Mouse (Mus musculus): Measurements from ENCODE around the gene Fbl. TPM values are rescaled to one million over a fixed set of nuclear protein-coding genes. Genes with fewer than 3 reads are reported as not detected.

Gene Fbl
- polyA plus RNA-seq, 1 experiment from 2014 or later = 66.1 TPM

DNA sequence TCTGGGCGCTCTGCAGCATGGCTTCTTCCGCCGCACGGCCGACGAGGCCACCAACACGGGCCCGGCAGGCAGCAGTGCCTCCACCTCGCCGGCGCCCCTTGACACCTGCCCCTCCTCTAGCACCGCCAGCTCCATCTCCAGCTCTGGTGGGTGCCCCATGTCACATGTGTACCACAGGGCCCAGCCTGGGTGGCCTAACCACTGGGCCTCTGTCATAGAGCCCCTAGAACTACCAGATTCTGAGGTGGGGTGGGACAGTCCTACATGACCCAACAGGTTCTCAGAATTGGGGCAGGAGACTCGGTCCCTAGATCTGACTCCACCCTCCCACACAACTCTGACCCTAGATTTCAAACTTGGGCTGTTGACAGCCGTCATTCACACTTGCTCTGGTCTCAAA, 16.4 kb downstream of the Fbl start:
- Histone ChIP-seq H3K4me3 (ENCODE audit: low read length) (no peak overlapping the region), H3K36me3 (ENCODE audit: control insufficient read depth, insufficient read depth, low read length) (peaks cover 85% of the 10 kb centered on the region), H3K4me2 (ENCODE audit: low read length) (no peak overlapping the region), H3K27ac (ENCODE audit: low read depth, low read length) (no peak overlapping the region), H3K27me3 (replicated peaks; ENCODE audit: control insufficient read depth, insufficient read depth, low read length) (no peaks in the 10 kb centered on the region), H3K9me3 (ENCODE audit: control insufficient read depth, low read length) (no peaks in the 10 kb centered on the region), H3K4me1 (ENCODE audit: control insufficient read depth, insufficient read depth, low read depth, low read length) (peaks cover 7% of the 10 kb centered on the region), H3K9ac (ENCODE audit: low read depth, low read length) (no peak overlapping the region)
- peak; percentile 24; the same call in 1 of the 2 replicates for ATAC-seq
- WGBS = 91% methylated on average over 14 of the region's 14 CpGs

GRCm38 (mm10) chr7:28186631-28187030, 17.1 kb downstream of the Fbl start:
- 92% methylated on average over 8 of the region's 8 CpGs for WGBS
- no peak overlapping the region for H3K9ac ChIP-seq (ENCODE audit: low read depth, low read length)
- H3K4me1 ChIP-seq (ENCODE audit: control insufficient read depth, insufficient read depth, low read depth, low read length) = no peaks in the 10 kb centered on the region
- H3K36me3 ChIP-seq (ENCODE audit: control insufficient read depth, insufficient read depth, low read length) = peaks cover 82% of the 10 kb centered on the region
- no peaks in the 10 kb centered on the region for H3K9me3 ChIP-seq (ENCODE audit: control insufficient read depth, low read length)
- no peak overlapping the region for H3K4me2 ChIP-seq (ENCODE audit: low read length)
- no peaks in the 10 kb centered on the region for H3K27me3 ChIP-seq (replicated peaks; ENCODE audit: control insufficient read depth, insufficient read depth, low read length)
- no peak overlapping the region for H3K27ac ChIP-seq (ENCODE audit: low read depth, low read length)
- no peak overlapping the region for H3K4me3 ChIP-seq (ENCODE audit: low read length)
- ATAC-seq = no peak

- no peak overlapping the region for H3K9ac ChIP-seq (ENCODE audit: low read depth, low read length)
- no peaks in the 10 kb centered on the region for H3K27me3 ChIP-seq (replicated peaks; ENCODE audit: control insufficient read depth, insufficient read depth, low read length)
- H3K27ac ChIP-seq (ENCODE audit: low read depth, low read length) = no peak overlapping the region
- WGBS = over 99% methylated on average over 3 of the region's 3 CpGs
- no peak overlapping the region for H3K4me3 ChIP-seq (ENCODE audit: low read length)
- H3K4me1 ChIP-seq (ENCODE audit: control insufficient read depth, insufficient read depth, low read depth, low read length) = no peaks in the 10 kb centered on the region
- no peak for ATAC-seq
- no peak overlapping the region for H3K4me2 ChIP-seq (ENCODE audit: low read length)
- peaks cover 43% of the 10 kb centered on the region for H3K36me3 ChIP-seq (ENCODE audit: control insufficient read depth, insufficient read depth, low read length)
- no peaks in the 10 kb centered on the region for H3K9me3 ChIP-seq (ENCODE audit: control insufficient read depth, low read length)
Observed at GRCm38 (mm10) chr7:28191489-28191888, 22.0 kb downstream of the Fbl start.

DNA sequence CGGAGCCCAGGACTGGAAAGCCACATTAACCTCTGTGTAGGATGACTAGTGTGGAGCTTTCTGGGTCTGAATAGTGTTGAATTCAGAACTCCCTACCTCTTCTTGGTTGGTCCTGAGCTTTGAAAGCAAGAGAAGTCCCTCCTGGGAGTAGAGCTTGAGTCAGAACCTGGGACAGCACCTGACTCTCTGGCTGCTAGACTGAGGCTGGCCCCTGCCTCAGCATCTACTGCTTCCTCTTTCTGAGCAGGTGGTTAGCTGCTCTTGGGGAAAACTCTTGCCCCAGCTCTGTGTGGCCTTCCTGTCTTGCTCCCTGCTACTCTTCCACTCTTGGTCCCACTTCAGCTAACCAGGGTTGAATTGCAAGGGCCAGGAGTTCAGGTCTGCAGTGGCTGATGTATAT, 22.4 kb downstream of the Fbl start:
- Histone ChIP-seq H3K4me2 (ENCODE audit: low read length) (no peak overlapping the region), H3K4me3 (ENCODE audit: low read length) (no peak overlapping the region)

GRCm38 (mm10) chr7:28195414-28196098, 26.0 kb downstream of the Fbl start:
- 84% methylated on average over 5 of the region's 5 CpGs for WGBS
- Histone ChIP-seq H3K27ac (ENCODE audit: low read depth, low read length) (no peak overlapping the region), H3K9ac (ENCODE audit: low read depth, low read length) (no peak overlapping the region), H3K4me2 (ENCODE audit: low read length) (no peak overlapping the region), H3K36me3 (ENCODE audit: control insufficient read depth, insufficient read depth, low read length) (peaks cover 12% of the 10 kb centered on the region), H3K4me3 (ENCODE audit: low read length) (no peak overlapping the region), H3K27me3 (replicated peaks; ENCODE audit: control insufficient read depth, insufficient read depth, low read length) (no peaks in the 10 kb centered on the region), H3K4me1 (ENCODE audit: control insufficient read depth, insufficient read depth, low read depth, low read length) (no peaks in the 10 kb centered on the region), H3K9me3 (ENCODE audit: control insufficient read depth, low read length) (no peaks in the 10 kb centered on the region)
- ATAC-seq = no peak

More for the DNA sequence above, 22.4 kb downstream of the Fbl start:
- 100% methylated on average over 1 of the region's 1 CpGs for WGBS
- H3K9me3 ChIP-seq (ENCODE audit: control insufficient read depth, low read length) = no peaks in the 10 kb centered on the region
- H3K36me3 ChIP-seq (ENCODE audit: control insufficient read depth, insufficient read depth, low read length) = peaks cover 38% of the 10 kb centered on the region
- H3K4me1 ChIP-seq (ENCODE audit: control insufficient read depth, insufficient read depth, low read depth, low read length) = no peaks in the 10 kb centered on the region
- no peak overlapping the region for H3K27ac ChIP-seq (ENCODE audit: low read depth, low read length)
- no peaks in the 10 kb centered on the region for H3K27me3 ChIP-seq (replicated peaks; ENCODE audit: control insufficient read depth, insufficient read depth, low read length)
- no peak for ATAC-seq
- H3K9ac ChIP-seq (ENCODE audit: low read depth, low read length) = no peak overlapping the region

DNA sequence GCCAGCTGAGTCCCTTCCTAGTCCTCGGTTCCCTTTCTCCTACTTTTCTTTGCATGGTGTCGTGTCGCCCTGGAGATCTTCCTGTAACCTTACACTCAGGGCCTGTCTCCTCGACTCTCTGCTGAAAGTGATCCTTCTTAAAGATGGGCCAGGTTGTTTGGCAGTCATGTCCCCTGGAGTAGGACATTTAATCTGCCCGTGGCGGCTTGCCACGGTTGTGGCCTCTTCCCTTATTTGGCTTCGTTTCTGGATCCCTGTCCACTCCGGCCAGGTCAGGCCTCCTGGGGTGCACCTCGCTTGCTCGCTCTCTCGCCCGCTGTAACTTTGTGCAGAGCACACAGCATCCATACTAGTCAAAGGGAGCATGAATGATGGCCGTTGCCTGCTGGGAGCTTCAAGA, 27.0 kb downstream of the Fbl start:
- Histone ChIP-seq H3K9ac (ENCODE audit: low read depth, low read length) (no peak overlapping the region), H3K4me3 (ENCODE audit: low read length) (no peak overlapping the region), H3K36me3 (ENCODE audit: control insufficient read depth, insufficient read depth, low read length) (peaks cover 12% of the 10 kb centered on the region), H3K4me1 (ENCODE audit: control insufficient read depth, insufficient read depth, low read depth, low read length) (no peaks in the 10 kb centered on the region), H3K27ac (ENCODE audit: low read depth, low read length) (no peak overlapping the region), H3K4me2 (ENCODE audit: low read length) (no peak overlapping the region), H3K27me3 (replicated peaks; ENCODE audit: control insufficient read depth, insufficient read depth, low read length) (no peaks in the 10 kb centered on the region), H3K9me3 (ENCODE audit: control insufficient read depth, low read length) (no peaks in the 10 kb centered on the region)
- WGBS = 58% methylated on average over 14 of the region's 14 CpGs
- no peak for ATAC-seq

DNA sequence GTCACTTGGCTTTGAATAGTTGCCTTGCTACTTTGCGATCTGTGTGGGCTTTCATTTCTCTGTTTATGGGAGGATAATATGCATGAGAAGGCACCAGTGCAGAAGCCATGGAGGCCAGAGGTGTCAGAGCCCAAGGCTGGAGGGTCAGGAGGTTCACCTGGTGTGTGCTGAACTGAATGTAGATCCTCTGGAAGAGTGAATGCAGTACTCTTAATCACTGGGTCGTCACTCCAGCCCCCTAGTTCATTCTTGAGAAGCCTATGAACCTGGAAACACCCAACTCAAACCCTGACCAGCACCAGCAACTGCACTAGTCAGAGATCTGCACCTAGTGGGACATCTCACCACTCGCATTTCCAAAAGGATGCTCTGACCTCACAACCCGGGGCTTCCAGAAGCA, 29.5 kb downstream of the Fbl start:
- no peak overlapping the region for H3K27ac ChIP-seq (ENCODE audit: low read depth, low read length)

DNA sequence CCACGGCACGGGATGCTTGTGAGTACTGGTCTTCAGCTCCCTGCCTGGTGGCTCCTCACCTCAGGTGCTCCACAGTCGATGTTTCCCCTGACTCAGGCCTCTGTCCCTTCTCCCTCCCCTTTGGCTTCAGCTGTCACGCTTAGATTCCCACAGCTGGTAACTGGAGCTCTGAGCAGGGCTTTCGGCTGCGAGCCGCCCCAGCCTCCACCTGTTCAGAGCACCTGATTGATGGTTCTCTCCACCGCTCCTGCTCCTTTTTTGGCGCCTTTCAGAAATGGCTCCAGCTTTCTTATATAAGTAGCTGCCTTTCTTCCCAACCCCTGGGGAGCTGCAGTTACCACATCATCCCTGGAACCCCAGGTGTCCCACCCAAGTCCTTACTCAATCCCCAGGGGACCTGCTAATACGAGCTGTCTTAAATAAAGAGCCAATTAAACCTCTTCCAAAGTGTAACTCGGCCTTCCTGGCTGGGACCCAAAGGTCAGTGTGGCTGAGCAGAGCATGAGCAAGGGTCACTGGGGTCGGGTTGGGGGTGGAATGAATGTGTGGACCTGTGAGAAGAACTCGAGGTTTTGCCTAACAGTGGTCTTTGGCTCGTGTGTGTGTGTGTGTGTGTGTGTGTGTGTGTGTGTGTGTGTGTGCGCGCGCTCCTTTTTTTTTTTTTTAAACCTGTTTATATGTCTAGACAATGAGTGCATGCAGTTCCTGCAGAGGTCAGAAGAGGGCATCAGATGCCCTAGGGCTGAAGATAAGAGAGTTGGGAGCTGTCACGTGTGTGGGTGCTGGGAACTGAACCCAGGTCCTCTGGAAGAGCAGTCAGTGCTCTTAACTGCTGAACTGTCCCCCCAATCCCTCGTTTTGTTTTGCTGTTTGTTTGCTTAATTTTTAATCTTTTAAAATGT, 33.9 kb downstream of the Fbl start:
- Histone ChIP-seq H3K27me3 (replicated peaks; ENCODE audit: control insufficient read depth, insufficient read depth, low read length) (no peaks in the 10 kb centered on the region), H3K4me3 (ENCODE audit: low read length) (no peak overlapping the region), H3K9ac (ENCODE audit: low read depth, low read length) (no peak overlapping the region), H3K27ac (ENCODE audit: low read depth, low read length) (no peak overlapping the region), H3K36me3 (ENCODE audit: control insufficient read depth, insufficient read depth, low read length) (no peaks in the 10 kb centered on the region; the same call in 1 of the 2 replicates), H3K9me3 (ENCODE audit: control insufficient read depth, low read length) (no peaks in the 10 kb centered on the region), H3K4me1 (ENCODE audit: control insufficient read depth, insufficient read depth, low read depth, low read length) (no peaks in the 10 kb centered on the region), H3K4me2 (ENCODE audit: low read length) (no peak overlapping the region)
- 57% methylated on average over 19 of the region's 19 CpGs for WGBS
- ATAC-seq = no peak

More for the DNA sequence above, 29.5 kb downstream of the Fbl start:
- Histone ChIP-seq H3K4me3 (ENCODE audit: low read length) (no peak overlapping the region), H3K9ac (ENCODE audit: low read depth, low read length) (no peak overlapping the region), H3K27me3 (replicated peaks; ENCODE audit: control insufficient read depth, insufficient read depth, low read length) (no peaks in the 10 kb centered on the region), H3K9me3 (ENCODE audit: control insufficient read depth, low read length) (no peaks in the 10 kb centered on the region), H3K4me1 (ENCODE audit: control insufficient read depth, insufficient read depth, low read depth, low read length) (no peaks in the 10 kb centered on the region), H3K36me3 (ENCODE audit: control insufficient read depth, insufficient read depth, low read length) (peaks cover 9% of the 10 kb centered on the region; the same call in 1 of the 2 replicates), H3K4me2 (ENCODE audit: low read length) (no peak overlapping the region)
- 66% methylated on average over 4 of the region's 4 CpGs for WGBS
- ATAC-seq = no peak

DNA sequence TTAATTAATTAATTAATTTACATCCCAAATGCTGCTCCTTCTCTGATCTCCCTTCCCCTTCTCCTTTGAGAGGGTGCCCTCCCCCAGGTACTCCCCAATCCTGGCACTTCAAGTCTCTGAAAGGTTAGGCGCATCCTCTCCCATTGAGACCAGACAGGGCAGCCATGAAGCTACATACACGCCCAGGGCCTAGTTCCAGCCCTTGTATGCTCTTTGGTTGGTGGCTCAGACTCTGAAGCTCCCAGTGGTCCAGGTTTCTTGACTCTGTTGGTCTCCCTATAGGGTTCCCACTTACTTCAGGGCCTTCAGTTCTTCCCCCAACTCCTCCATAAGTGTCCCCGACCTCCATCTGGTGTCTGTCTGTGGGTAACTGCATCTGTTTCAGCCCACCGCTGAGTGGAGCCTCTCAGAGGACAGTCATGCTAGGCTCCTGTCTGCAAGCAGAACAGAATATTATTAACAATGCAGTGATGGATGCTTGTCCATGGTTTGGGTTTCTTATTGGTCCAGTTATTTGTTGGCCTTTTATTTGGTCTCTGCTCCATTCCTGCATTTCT, 36.6 kb downstream of the Fbl start:
- WGBS = 65% methylated on average over 4 of the region's 4 CpGs
- H3K9ac ChIP-seq (ENCODE audit: low read depth, low read length) = no peak overlapping the region
- no peak overlapping the region for H3K4me2 ChIP-seq (ENCODE audit: low read length)
- H3K27me3 ChIP-seq (replicated peaks; ENCODE audit: control insufficient read depth, insufficient read depth, low read length) = no peaks in the 10 kb centered on the region
- H3K4me1 ChIP-seq (ENCODE audit: control insufficient read depth, insufficient read depth, low read depth, low read length) = no peaks in the 10 kb centered on the region
- H3K4me3 ChIP-seq (ENCODE audit: low read length) = no peak overlapping the region
- no peaks in the 10 kb centered on the region for H3K36me3 ChIP-seq (ENCODE audit: control insufficient read depth, insufficient read depth, low read length)
- no peak for ATAC-seq
- no peak overlapping the region for H3K27ac ChIP-seq (ENCODE audit: low read depth, low read length)
- H3K9me3 ChIP-seq (ENCODE audit: control insufficient read depth, low read length) = no peaks in the 10 kb centered on the region

Data from hindbrain, embryonic 16.5 days (tissue).